In the genomic region with DNA sequence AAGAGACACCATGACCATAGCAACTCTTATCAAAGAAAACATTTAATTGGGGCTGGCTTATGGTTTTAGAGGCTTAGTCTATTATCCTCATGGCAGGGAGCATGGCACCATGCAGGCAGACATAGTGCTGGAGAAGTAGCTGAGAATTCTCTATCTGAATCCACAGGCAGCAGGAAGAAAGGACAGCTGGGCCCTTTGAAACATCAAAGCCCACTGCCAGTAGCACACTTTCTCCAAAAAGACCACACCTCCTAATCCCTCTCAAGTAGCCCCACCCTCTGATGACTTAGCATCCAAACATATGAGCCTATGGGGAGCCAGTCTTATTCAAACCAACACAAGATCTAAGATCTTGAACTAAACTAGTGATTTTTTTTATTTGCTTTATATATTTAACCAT, we compare ENCODE assay signal across 23 mouse cellular contexts.
DNase-seq lines count a peak whose midpoint lies in the region; ATAC-seq lines count a peak whose summit lies in the region.
"Had no signal": no experiment of that assay in that cellular context is flagged by ENCODE, and none has a peak within 500 bp of the region (broad histone marks: within the 10 kb centered on the region; RNA-seq: fewer than 3 reads in every experiment).

No protein-coding gene starts in this region.

- H3K36me3 ChIP-seq in forebrain, embryonic 13.5 days (ENCODE audit: poor library complexity, severe bottlenecking), result no peaks in the 10 kb centered on the region
- no peaks in the 10 kb centered on the region for H3K36me3 ChIP-seq in forebrain, embryonic 16.5 days (ENCODE audit: control insufficient read depth, insufficient read depth)
- no peaks in the 10 kb centered on the region for H3K36me3 ChIP-seq in midbrain, embryonic 11.5 days (ENCODE audit: control insufficient read depth, insufficient read depth, low read length)
- H3K36me3 ChIP-seq in midbrain, embryonic 10.5 days, result no peaks in the 10 kb centered on the region
- H3K36me3 ChIP-seq: embryonic facial prominence, embryonic 10.5 days; embryonic facial prominence, embryonic 12.5 days; G1E had no signal

- no peaks in the 10 kb centered on the region for H3K4me1 ChIP-seq in forebrain, embryonic 13.5 days
- no peaks in the 10 kb centered on the region for H3K4me1 ChIP-seq in forebrain, embryonic 16.5 days (replicated peaks; ENCODE audit: control insufficient read depth, insufficient read depth, low read length)
- H3K4me1 ChIP-seq in midbrain, embryonic 11.5 days (ENCODE audit: control insufficient read depth, insufficient read depth, low read length), result no peaks in the 10 kb centered on the region
- no peaks in the 10 kb centered on the region for H3K4me1 ChIP-seq in midbrain, embryonic 10.5 days
- H3K4me1 ChIP-seq: embryonic facial prominence, embryonic 10.5 days; embryonic facial prominence, embryonic 12.5 days had no signal

- ATAC-seq in forebrain, embryonic 13.5 days, result peak; percentile 48; the same call in 1 of the 2 replicates
- no peak for ATAC-seq in forebrain, embryonic 16.5 days
- ATAC-seq in midbrain, embryonic 11.5 days (ENCODE audit: low FRiP score), result peak; percentile 44
- ATAC-seq: CD4-positive, CD25-positive, alpha-beta regulatory T cell, adult 4 months; forebrain, postnatal 0 days; Patski had no signal

- H3K4me2 ChIP-seq in forebrain, embryonic 13.5 days, result no peak overlapping the region
- H3K4me2 ChIP-seq in forebrain, embryonic 16.5 days (ENCODE audit: low read length), result no peak overlapping the region
- H3K4me2 ChIP-seq in midbrain, embryonic 11.5 days, result no peak overlapping the region
- H3K4me2 ChIP-seq: embryonic facial prominence, embryonic 12.5 days had no signal

- no peaks in the 10 kb centered on the region for H3K9me3 ChIP-seq in forebrain, embryonic 13.5 days (replicated peaks)
- H3K9me3 ChIP-seq in forebrain, embryonic 16.5 days (ENCODE audit: control insufficient read depth, low read length), result no peaks in the 10 kb centered on the region
- H3K9me3 ChIP-seq in midbrain, embryonic 11.5 days (ENCODE audit: control insufficient read depth, low read length), result no peaks in the 10 kb centered on the region
- H3K9me3 ChIP-seq in midbrain, embryonic 10.5 days (replicated peaks), result no peaks in the 10 kb centered on the region
- H3K9me3 ChIP-seq: embryonic facial prominence, embryonic 10.5 days; embryonic facial prominence, embryonic 12.5 days; G1E had no signal

- H3K4me3 ChIP-seq in forebrain, embryonic 13.5 days, result no peak overlapping the region
- H3K4me3 ChIP-seq in forebrain, embryonic 16.5 days (replicated peaks; ENCODE audit: low read length), result no peak overlapping the region
- no peak overlapping the region for H3K4me3 ChIP-seq in midbrain, embryonic 11.5 days (ENCODE audit: low read depth, low read length)
- no peak overlapping the region for H3K4me3 ChIP-seq in midbrain, embryonic 10.5 days
- H3K4me3 ChIP-seq: embryonic facial prominence, embryonic 10.5 days; embryonic facial prominence, embryonic 12.5 days had no signal

- H3K27me3 ChIP-seq in forebrain, embryonic 13.5 days, result no peaks in the 10 kb centered on the region
- no peaks in the 10 kb centered on the region for H3K27me3 ChIP-seq in forebrain, embryonic 16.5 days (replicated peaks; ENCODE audit: control insufficient read depth, insufficient read depth, low read length)
- no peaks in the 10 kb centered on the region for H3K27me3 ChIP-seq in midbrain, embryonic 11.5 days (ENCODE audit: control insufficient read depth, insufficient read depth, low read length)
- no peaks in the 10 kb centered on the region for H3K27me3 ChIP-seq in midbrain, embryonic 10.5 days (ENCODE audit: low read depth, poor library complexity, severe bottlenecking)
- H3K27me3 ChIP-seq: CH12.LX; embryonic facial prominence, embryonic 12.5 days; Patski had no signal

- no peak overlapping the region for H3K27ac ChIP-seq in forebrain, embryonic 13.5 days
- no peak overlapping the region for H3K27ac ChIP-seq in forebrain, embryonic 16.5 days (ENCODE audit: low read length)
- no peak overlapping the region for H3K27ac ChIP-seq in midbrain, embryonic 11.5 days (ENCODE audit: low read depth, low read length)
- no peak overlapping the region for H3K27ac ChIP-seq in midbrain, embryonic 10.5 days (replicated peaks)
- H3K27ac ChIP-seq: embryonic facial prominence, embryonic 10.5 days; embryonic facial prominence, embryonic 12.5 days had no signal

- H3K9ac ChIP-seq in forebrain, embryonic 13.5 days, result no peak overlapping the region
- H3K9ac ChIP-seq in forebrain, embryonic 16.5 days (replicated peaks; ENCODE audit: low read depth, low read length), result no peak overlapping the region
- H3K9ac ChIP-seq in midbrain, embryonic 11.5 days (ENCODE audit: low read length), result no peak overlapping the region
- H3K9ac ChIP-seq: embryonic facial prominence, embryonic 12.5 days; forebrain, postnatal 0 days had no signal

- peak; percentile 2 for DNase-seq in embryo, embryonic 10.5 days (ENCODE audit: low spot score)
- no peak for DNase-seq in embryo, embryonic 10 days (ENCODE audit: low spot score)
- no peak for DNase-seq in midbrain, embryonic 11.5 days (ENCODE audit: low spot score, missing footprints)
- no peak for DNase-seq in midbrain, embryonic 10.5 days (ENCODE audit: low spot score)
- DNase-seq in R1 (ENCODE audit: low read depth, low spot score), result peak; percentile 13
- DNase-seq in frontal cortex, postnatal 25 days (ENCODE audit: low spot score in 2 of 2), result no peak
- DNase-seq: adrenal gland, adult 2 months; adrenal gland, postnatal 10 days; adrenal gland, postnatal 25 days; B cell, adult 2 months; cerebellum, adult 11-12 months; cerebellum, adult 2 months; cerebellum, adult 9-10 months; cerebellum, postnatal 25 days; forebrain, postnatal 0 days had no signal

Comparison
In these comparisons a context has a peak if more than half of its experiments do, and no peak if none do; other contexts are left out.
1. DNase-seq: peak in embryo, embryonic 10.5 days (single experiment) and R1 (single experiment); none in embryo, embryonic 10 days (single experiment), midbrain, embryonic 11.5 days (single experiment), midbrain, embryonic 10.5 days (single experiment) and frontal cortex, postnatal 25 days (0 of 2).